Mouse (Mus musculus): Measurements from ENCODE around the gene Unc80. TPM values are rescaled to one million over a fixed set of nuclear protein-coding genes. Genes with fewer than 3 reads are reported as not detected.
A peak's percentile ranks its signal among the peaks of the same experiment; 100 is the strongest.

Unc80 gene
- polyA plus RNA-seq, 1 experiment from 2014 or later: 0.04 TPM

GRCm38 (mm10) chr1:66650006-66650405 is 181.8 kb downstream of the Unc80 start:
- Histone ChIP-seq H3K9ac (replicated peaks) (no peak overlapping the region), H3K4me3 (ENCODE audit: low read depth, low read length) (no peak overlapping the region), H3K27ac (ENCODE audit: low read depth) (no peak overlapping the region), H3K36me3 (replicated peaks; ENCODE audit: insufficient read depth, low read length) (no peaks in the 10 kb centered on the region), H3K4me2 (ENCODE audit: low read depth, low read length) (no peak overlapping the region), H3K4me1 (ENCODE audit: insufficient read depth) (no peaks in the 10 kb centered on the region), H3K9me3 (ENCODE audit: low read length) (no peaks in the 10 kb centered on the region), H3K27me3 (ENCODE audit: insufficient read depth, low read length) (no peaks in the 10 kb centered on the region)
- DNase-seq: no peak
- WGBS (ENCODE audit: insufficient replicate concordance): 51% methylated on average over 1 of the region's 1 CpGs
- no peak for ATAC-seq
- TF ChIP-seq EP300 (IDR thresholded peaks at IDR 0.05; ENCODE audit: low read depth) (no peak), CTCF (IDR thresholded peaks at IDR 0.05; ENCODE audit: low read depth) (no peak)

DNA sequence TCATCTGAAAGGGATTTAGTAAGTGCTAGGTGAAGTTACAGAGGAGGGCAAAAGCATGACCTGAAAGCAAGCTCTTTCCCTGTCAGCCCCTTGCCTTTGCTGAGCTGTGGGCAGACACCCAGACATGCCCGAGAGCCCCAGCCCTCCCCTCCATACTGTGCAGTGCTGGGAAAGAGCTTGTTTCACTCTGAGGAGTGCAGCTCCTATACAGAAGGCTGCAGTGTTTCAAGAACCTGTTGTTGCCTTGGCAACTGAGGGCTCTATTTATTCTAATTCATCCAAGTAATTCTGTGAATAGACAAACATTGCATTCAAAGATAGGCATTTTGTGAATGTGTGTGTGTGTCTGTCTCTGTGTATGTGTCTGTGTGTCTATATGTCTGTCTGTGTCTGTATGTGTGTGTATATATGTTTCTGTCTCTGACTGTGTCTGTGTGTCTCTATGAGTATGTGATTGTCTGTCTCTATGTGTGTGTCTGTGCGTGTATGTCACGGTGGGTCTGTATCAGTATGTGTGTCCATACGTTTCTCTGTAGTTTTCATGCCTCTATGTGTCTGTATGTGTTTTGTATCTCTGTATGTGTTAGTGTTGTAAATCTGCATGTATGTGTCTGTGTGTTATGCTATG is 187.1 kb downstream of the Unc80 start:
- TF ChIP-seq EP300 (IDR thresholded peaks at IDR 0.05; ENCODE audit: low read depth) (no peak), CTCF (IDR thresholded peaks at IDR 0.05; ENCODE audit: low read depth) (no peak)
- 64% methylated on average over 4 of the region's 4 CpGs for WGBS (ENCODE audit: insufficient replicate concordance)
- Histone ChIP-seq H3K36me3 (replicated peaks; ENCODE audit: insufficient read depth, low read length) (no peaks in the 10 kb centered on the region), H3K9me3 (ENCODE audit: low read length) (no peaks in the 10 kb centered on the region), H3K27ac (ENCODE audit: low read depth) (no peak overlapping the region), H3K4me2 (ENCODE audit: low read depth, low read length) (no peak overlapping the region), H3K4me3 (ENCODE audit: low read depth, low read length) (no peak overlapping the region), H3K4me1 (ENCODE audit: insufficient read depth) (no peaks in the 10 kb centered on the region), H3K9ac (replicated peaks) (no peak overlapping the region), H3K27me3 (ENCODE audit: insufficient read depth, low read length) (no peaks in the 10 kb centered on the region)
- no peak for ATAC-seq
- DNase-seq: no peak

- DNase-seq: no peak
- no peak for TF ChIP-seq EP300 (IDR thresholded peaks at IDR 0.05; ENCODE audit: low read depth)
- peak; percentile 53 for TF ChIP-seq CTCF (IDR thresholded peaks at IDR 0.05; ENCODE audit: low read depth)
These were observed 187.6 kb downstream of the Unc80 start for GRCm38 (mm10) chr1:66655747-66656119.

DNA sequence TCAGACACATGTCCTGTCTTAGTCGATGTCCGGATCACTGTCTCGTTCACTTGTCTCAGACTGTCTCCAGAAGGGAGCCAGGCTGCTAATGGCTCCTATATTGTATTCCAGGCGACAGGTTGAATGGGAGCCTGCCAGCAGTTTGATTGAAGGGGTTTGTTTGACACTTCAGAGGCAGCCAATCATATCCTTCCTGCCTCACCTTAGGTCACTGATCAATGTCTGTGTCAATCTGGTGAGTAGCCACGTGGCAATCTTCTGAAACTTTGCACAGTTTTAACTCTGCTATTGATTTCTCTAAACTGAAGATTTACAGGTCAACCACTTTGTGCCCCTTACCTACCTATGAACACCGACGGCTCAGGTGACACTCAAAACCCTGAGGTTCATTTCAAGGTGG is 203.3 kb downstream of the Unc80 start:
- H3K27ac ChIP-seq (ENCODE audit: low read depth): no peak overlapping the region
- H3K4me2 ChIP-seq (ENCODE audit: low read depth, low read length): no peak overlapping the region
- H3K9ac ChIP-seq (replicated peaks): no peak overlapping the region
- H3K27me3 ChIP-seq (ENCODE audit: insufficient read depth, low read length): no peaks in the 10 kb centered on the region
- no peaks in the 10 kb centered on the region for H3K9me3 ChIP-seq (ENCODE audit: low read length)
- peak; percentile 36; the same call in 1 of the 2 replicates for TF ChIP-seq EP300 (IDR thresholded peaks at IDR 0.05; ENCODE audit: low read depth)
- no peak for TF ChIP-seq CTCF (IDR thresholded peaks at IDR 0.05; ENCODE audit: low read depth)
- DNase-seq: peak; percentile 34
- ATAC-seq: peak; percentile 95
- H3K4me3 ChIP-seq (ENCODE audit: low read depth, low read length): no peak overlapping the region
- no peaks in the 10 kb centered on the region for H3K4me1 ChIP-seq (ENCODE audit: insufficient read depth)
- WGBS (ENCODE audit: insufficient replicate concordance): 63% methylated on average over 7 of the region's 7 CpGs
- H3K36me3 ChIP-seq (replicated peaks; ENCODE audit: insufficient read depth, low read length): no peaks in the 10 kb centered on the region

More at GRCm38 (mm10) chr1:66655747-66656119, 187.6 kb downstream of the Unc80 start:
- no peak overlapping the region for H3K4me2 ChIP-seq (ENCODE audit: low read depth, low read length)
- H3K4me3 ChIP-seq (ENCODE audit: low read depth, low read length): no peak overlapping the region
- H3K9me3 ChIP-seq (ENCODE audit: low read length): no peaks in the 10 kb centered on the region
- no peak for ATAC-seq
- no peaks in the 10 kb centered on the region for H3K27me3 ChIP-seq (ENCODE audit: insufficient read depth, low read length)
- no peaks in the 10 kb centered on the region for H3K4me1 ChIP-seq (ENCODE audit: insufficient read depth)
- H3K27ac ChIP-seq (ENCODE audit: low read depth): no peak overlapping the region
- no peaks in the 10 kb centered on the region for H3K36me3 ChIP-seq (replicated peaks; ENCODE audit: insufficient read depth, low read length)
- H3K9ac ChIP-seq (replicated peaks): no peak overlapping the region

GRCm38 (mm10) chr1:66672812-66673211 is 204.6 kb downstream of the Unc80 start:
- H3K27me3 ChIP-seq (ENCODE audit: insufficient read depth, low read length): no peaks in the 10 kb centered on the region
- WGBS (ENCODE audit: insufficient replicate concordance): 71% methylated on average over 7 of the region's 7 CpGs
- no peaks in the 10 kb centered on the region for H3K36me3 ChIP-seq (replicated peaks; ENCODE audit: insufficient read depth, low read length)
- H3K27ac ChIP-seq (ENCODE audit: low read depth): no peak overlapping the region
- DNase-seq (no peak), ATAC-seq (no peak)
- H3K4me3 ChIP-seq (ENCODE audit: low read depth, low read length): no peak overlapping the region
- H3K9me3 ChIP-seq (ENCODE audit: low read length): no peaks in the 10 kb centered on the region
- H3K4me2 ChIP-seq (ENCODE audit: low read depth, low read length): no peak overlapping the region
- H3K9ac ChIP-seq (replicated peaks): no peak overlapping the region
- TF ChIP-seq EP300 (IDR thresholded peaks at IDR 0.05; ENCODE audit: low read depth): no peak
- no peak for TF ChIP-seq CTCF (IDR thresholded peaks at IDR 0.05; ENCODE audit: low read depth)
- no peaks in the 10 kb centered on the region for H3K4me1 ChIP-seq (ENCODE audit: insufficient read depth)

DNA sequence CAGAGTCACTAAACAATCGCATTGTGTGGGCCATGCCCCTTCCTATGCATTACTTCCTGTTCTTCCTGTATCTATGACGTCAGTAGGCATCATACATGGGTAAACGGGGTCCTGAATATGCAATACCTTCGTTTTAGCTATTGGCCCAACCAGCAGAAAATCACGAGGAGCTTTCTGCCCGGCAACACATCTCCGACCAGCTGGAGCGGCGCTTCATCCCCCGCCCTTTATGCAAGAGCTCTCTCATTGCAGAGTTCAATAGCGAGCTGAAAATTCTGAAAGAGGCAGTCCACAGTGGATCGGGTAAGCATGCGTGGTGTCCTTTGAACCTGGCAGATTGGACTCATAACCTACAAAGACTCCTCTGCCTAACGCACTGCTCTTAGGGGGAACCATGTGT is 209.8 kb downstream of the Unc80 start:
- no peak overlapping the region for H3K4me3 ChIP-seq (ENCODE audit: low read depth, low read length)
- ATAC-seq: no peak
- H3K4me1 ChIP-seq (ENCODE audit: insufficient read depth): no peaks in the 10 kb centered on the region
- H3K36me3 ChIP-seq (replicated peaks; ENCODE audit: insufficient read depth, low read length): no peaks in the 10 kb centered on the region
- TF ChIP-seq EP300 (IDR thresholded peaks at IDR 0.05; ENCODE audit: low read depth) (no peak), CTCF (IDR thresholded peaks at IDR 0.05; ENCODE audit: low read depth) (no peak)
- no peaks in the 10 kb centered on the region for H3K27me3 ChIP-seq (ENCODE audit: insufficient read depth, low read length)
- H3K9me3 ChIP-seq (ENCODE audit: low read length): no peaks in the 10 kb centered on the region
- no peak overlapping the region for H3K27ac ChIP-seq (ENCODE audit: low read depth)
- H3K4me2 ChIP-seq (ENCODE audit: low read depth, low read length): no peak overlapping the region
- H3K9ac ChIP-seq (replicated peaks): no peak overlapping the region
- no peak for DNase-seq
- 68% methylated on average over 14 of the region's 14 CpGs for WGBS (ENCODE audit: insufficient replicate concordance)

- Histone ChIP-seq H3K27ac (ENCODE audit: low read depth) (no peak overlapping the region), H3K27me3 (ENCODE audit: insufficient read depth, low read length) (no peaks in the 10 kb centered on the region), H3K9me3 (ENCODE audit: low read length) (no peaks in the 10 kb centered on the region), H3K4me2 (ENCODE audit: low read depth, low read length) (no peak overlapping the region), H3K4me3 (ENCODE audit: low read depth, low read length) (no peak overlapping the region), H3K9ac (replicated peaks) (no peak overlapping the region), H3K4me1 (ENCODE audit: insufficient read depth) (no peaks in the 10 kb centered on the region), H3K36me3 (replicated peaks; ENCODE audit: insufficient read depth, low read length) (no peaks in the 10 kb centered on the region)
- WGBS (ENCODE audit: insufficient replicate concordance): 34% methylated on average over 2 of the region's 2 CpGs
- ATAC-seq (no peak), DNase-seq (no peak)
- TF ChIP-seq EP300 (IDR thresholded peaks at IDR 0.05; ENCODE audit: low read depth) (no peak), CTCF (IDR thresholded peaks at IDR 0.05; ENCODE audit: low read depth) (peak; percentile 17; the same call in 1 of the 2 replicates)
These were observed 210.5 kb downstream of the Unc80 start for GRCm38 (mm10) chr1:66678662-66679061.

All from liver, postnatal 0 days (tissue).